Mouse (Mus musculus): ENCODE data around the gene Rora.

DNA sequence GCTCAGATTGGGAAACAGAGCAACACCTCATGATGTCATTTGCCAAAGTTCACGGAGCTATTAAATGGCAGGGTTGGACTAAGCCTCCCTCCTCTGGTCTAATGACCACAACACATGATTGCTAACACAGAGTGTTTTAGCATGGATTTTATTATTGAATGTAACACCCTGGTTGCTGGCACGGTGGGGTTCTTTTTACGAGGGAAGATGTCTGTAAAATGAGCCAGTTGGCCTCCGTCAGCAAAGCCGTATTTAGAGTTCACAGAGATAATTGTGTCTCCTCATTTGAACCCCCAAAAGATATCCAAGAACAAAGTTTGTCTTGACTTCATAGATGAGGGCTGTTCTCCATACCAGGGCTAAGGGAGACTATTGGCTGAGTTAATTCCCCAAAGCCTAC is 398.3 kb downstream of the Rora start:
- TF ChIP-seq CTCF (IDR thresholded peaks at IDR 0.05; ENCODE audit: control insufficient read depth, insufficient read depth, insufficient read length) = no peak
- no peak for TF ChIP-seq MYOG (IDR thresholded peaks at IDR 0.05; ENCODE audit: control insufficient read depth, extremely low read depth, insufficient read length)
- no peak for TF ChIP-seq MYOD1 (IDR thresholded peaks at IDR 0.05; ENCODE audit: control insufficient read depth, insufficient read length, low read depth)
- no peak for TF ChIP-seq MAX (IDR thresholded peaks at IDR 0.05)
- TF ChIP-seq CEBPB (IDR thresholded peaks at IDR 0.05; ENCODE audit: low read depth) = no peak
- TF ChIP-seq USF1 (IDR thresholded peaks at IDR 0.05; ENCODE audit: low read depth) = no peak
- TF ChIP-seq FOSL1 (IDR thresholded peaks at IDR 0.05; ENCODE audit: insufficient read depth, low read length, poor library complexity, severe bottlenecking) = no peak
